Mouse (Mus musculus): ENCODE data around the gene Spata1. TPM values are rescaled to one million over a fixed set of nuclear protein-coding genes. Genes with fewer than 3 reads are reported as not detected.
A peak's percentile ranks its signal among the peaks of the same experiment; 100 is the strongest.

Spata1 gene
- polyA plus RNA-seq, 1 experiment from 2014 or later: 0.62 TPM

- under 1% methylated on average over 54 of the region's 57 CpGs for WGBS (ENCODE audit: insufficient replicate concordance)
- ATAC-seq: peak; percentile 53
These were observed 653 bp upstream of the Spata1 start for GRCm38 (mm10) chr3:146500003-146500809.

DNA sequence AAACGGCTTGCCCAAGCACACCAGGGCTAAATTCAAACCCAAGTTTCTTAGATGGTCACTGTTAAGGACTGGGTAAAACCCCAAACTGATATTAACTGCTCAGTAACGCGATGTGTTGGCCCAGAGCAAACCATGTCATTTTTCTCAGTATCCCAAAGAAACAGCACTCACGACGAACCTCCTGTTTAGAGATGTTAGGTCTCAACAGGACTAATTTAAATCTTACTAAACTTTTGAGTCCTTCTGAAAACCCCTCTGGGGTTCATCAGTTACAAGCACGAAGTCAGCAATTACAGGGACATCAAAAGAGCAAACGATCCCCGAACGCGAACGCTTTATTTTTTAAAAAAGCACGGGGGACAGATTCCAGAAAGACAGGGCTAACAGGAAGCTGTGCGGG, 564 bp downstream of the Spata1 start:
- Histone ChIP-seq H3K27me3 (ENCODE audit: insufficient read depth, low read length) (no peaks in the 10 kb centered on the region), H3K36me3 (replicated peaks; ENCODE audit: insufficient read depth, low read length) (peaks cover 10% of the 10 kb centered on the region), H3K9ac (replicated peaks) (peak overlapping the region; percentile 94), H3K4me3 (ENCODE audit: low read depth, low read length) (peak overlapping the region; percentile 79), H3K27ac (ENCODE audit: low read depth) (peak overlapping the region; percentile 97), H3K9me3 (ENCODE audit: low read length) (no peaks in the 10 kb centered on the region), H3K4me2 (ENCODE audit: low read depth, low read length) (peak overlapping the region; percentile 81), H3K4me1 (ENCODE audit: insufficient read depth) (peaks cover 26% of the 10 kb centered on the region)
- ATAC-seq: no peak
- TF ChIP-seq EP300 (IDR thresholded peaks at IDR 0.05; ENCODE audit: low read depth) (no peak), CTCF (IDR thresholded peaks at IDR 0.05; ENCODE audit: low read depth) (no peak)
- DNase-seq: no peak
- WGBS (ENCODE audit: insufficient replicate concordance): 3% methylated on average over 13 of the region's 13 CpGs

More at GRCm38 (mm10) chr3:146500003-146500809, 653 bp upstream of the Spata1 start:
- H3K9me3 ChIP-seq (ENCODE audit: low read length): no peaks in the 10 kb centered on the region
- H3K4me1 ChIP-seq (ENCODE audit: insufficient read depth): peaks cover 26% of the 10 kb centered on the region
- TF ChIP-seq EP300 (IDR thresholded peaks at IDR 0.05; ENCODE audit: low read depth) (no peak), CTCF (IDR thresholded peaks at IDR 0.05; ENCODE audit: low read depth) (no peak)
- peaks cover 18% of the 10 kb centered on the region for H3K36me3 ChIP-seq (replicated peaks; ENCODE audit: insufficient read depth, low read length)
- peak overlapping the region; percentile 94 for H3K9ac ChIP-seq (replicated peaks)
- peak; percentile 72 for DNase-seq
- peak overlapping the region; percentile 97 for H3K27ac ChIP-seq (ENCODE audit: low read depth)
- H3K4me2 ChIP-seq (ENCODE audit: low read depth, low read length): peak overlapping the region; percentile 81
- H3K27me3 ChIP-seq (ENCODE audit: insufficient read depth, low read length): no peaks in the 10 kb centered on the region
- H3K4me3 ChIP-seq (ENCODE audit: low read depth, low read length): peak overlapping the region; percentile 79

DNA sequence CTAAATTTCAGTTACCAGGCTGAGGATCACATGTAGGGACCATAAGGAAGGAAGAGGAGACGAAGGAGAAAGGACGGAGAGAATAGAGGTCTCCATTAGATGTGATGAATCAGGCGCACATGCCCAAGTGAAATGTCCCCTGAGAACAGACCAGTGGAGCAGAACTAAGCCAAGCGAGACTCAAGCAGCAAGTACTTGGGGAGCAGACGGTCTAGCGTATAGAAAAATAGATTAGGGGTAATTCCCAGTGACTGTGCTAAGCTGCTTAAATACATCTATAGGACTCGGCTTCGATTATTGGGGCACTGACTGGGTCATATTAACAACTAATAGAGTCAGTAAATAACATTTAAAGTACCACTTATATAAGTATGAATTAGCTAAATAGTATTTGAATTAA, 4.6 kb downstream of the Spata1 start:
- Histone ChIP-seq H3K9ac (replicated peaks) (no peak overlapping the region), H3K4me2 (ENCODE audit: low read depth, low read length) (no peak overlapping the region), H3K4me1 (ENCODE audit: insufficient read depth) (peaks cover 3% of the 10 kb centered on the region; the same call in 1 of the 2 replicates), H3K27me3 (ENCODE audit: insufficient read depth, low read length) (no peaks in the 10 kb centered on the region), H3K9me3 (ENCODE audit: low read length) (no peaks in the 10 kb centered on the region), H3K36me3 (replicated peaks; ENCODE audit: insufficient read depth, low read length) (no peaks in the 10 kb centered on the region), H3K4me3 (ENCODE audit: low read depth, low read length) (no peak overlapping the region), H3K27ac (ENCODE audit: low read depth) (no peak overlapping the region)
- TF ChIP-seq CTCF (IDR thresholded peaks at IDR 0.05; ENCODE audit: low read depth): no peak
- DNase-seq (no peak), ATAC-seq (no peak)
- WGBS (ENCODE audit: insufficient replicate concordance): 81% methylated on average over 8 of the region's 8 CpGs

DNA sequence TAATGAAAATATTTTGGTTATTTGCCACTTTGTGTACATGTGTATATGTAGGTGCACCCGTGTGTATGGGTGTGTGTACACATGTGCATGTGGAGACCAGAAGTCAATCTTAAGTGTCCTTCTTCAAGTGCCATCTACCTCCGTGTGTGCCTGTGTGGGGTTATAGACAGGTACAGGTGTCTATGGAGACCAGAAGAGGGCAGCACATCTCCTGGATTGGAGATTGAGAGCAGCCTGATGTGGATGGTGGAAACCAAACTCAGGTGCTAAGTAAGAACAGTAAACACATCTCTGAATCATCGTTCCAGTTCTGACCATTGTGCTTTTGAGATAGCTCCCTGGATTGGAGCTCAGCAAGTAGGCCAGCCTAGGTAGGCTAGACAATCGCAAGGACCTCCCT, 13.1 kb downstream of the Spata1 start:
- WGBS (ENCODE audit: insufficient replicate concordance): 83% methylated on average over 4 of the region's 4 CpGs
- no peaks in the 10 kb centered on the region for H3K4me1 ChIP-seq (ENCODE audit: insufficient read depth)
- no peaks in the 10 kb centered on the region for H3K9me3 ChIP-seq (ENCODE audit: low read length)
- H3K4me3 ChIP-seq (ENCODE audit: low read depth, low read length): no peak overlapping the region
- H3K9ac ChIP-seq (replicated peaks): no peak overlapping the region
- H3K36me3 ChIP-seq (replicated peaks; ENCODE audit: insufficient read depth, low read length): no peaks in the 10 kb centered on the region
- H3K27ac ChIP-seq (ENCODE audit: low read depth): no peak overlapping the region
- ATAC-seq: no peak
- H3K4me2 ChIP-seq (ENCODE audit: low read depth, low read length): no peak overlapping the region
- DNase-seq: no peak
- no peak for TF ChIP-seq EP300 (IDR thresholded peaks at IDR 0.05; ENCODE audit: low read depth)
- peak; percentile 45 for TF ChIP-seq CTCF (IDR thresholded peaks at IDR 0.05; ENCODE audit: low read depth)
- H3K27me3 ChIP-seq (ENCODE audit: insufficient read depth, low read length): no peaks in the 10 kb centered on the region

- no peak for TF ChIP-seq CTCF (IDR thresholded peaks at IDR 0.05; ENCODE audit: low read depth)
- no peak for TF ChIP-seq EP300 (IDR thresholded peaks at IDR 0.05; ENCODE audit: low read depth)
These were observed 17.5 kb downstream of the Spata1 start for GRCm38 (mm10) chr3:146482044-146482443.

DNA sequence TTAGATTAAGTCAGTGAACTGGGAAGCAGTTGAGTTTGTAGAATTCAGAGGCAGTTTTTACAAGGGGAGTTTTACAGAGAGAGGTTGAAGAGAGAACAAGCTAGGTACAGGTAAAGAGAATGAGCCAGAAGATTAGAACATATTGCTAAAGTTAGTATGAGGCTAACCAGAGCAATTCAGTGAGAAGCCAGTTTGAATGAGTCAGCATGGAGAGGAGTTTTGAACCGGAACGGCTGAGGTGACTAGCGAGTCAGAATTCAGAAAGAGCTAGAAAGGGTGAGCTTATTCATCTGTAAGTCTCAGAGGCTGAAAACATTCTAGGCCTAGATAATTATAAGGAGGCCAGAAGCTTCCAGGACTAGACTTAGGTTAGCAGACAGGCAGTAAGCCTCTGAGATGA, 25.1 kb downstream of the Spata1 start:
- ATAC-seq: no peak
- H3K9me3 ChIP-seq (ENCODE audit: low read length): no peaks in the 10 kb centered on the region
- no peak overlapping the region for H3K4me2 ChIP-seq (ENCODE audit: low read depth, low read length)
- no peak overlapping the region for H3K4me3 ChIP-seq (ENCODE audit: low read depth, low read length)
- WGBS (ENCODE audit: insufficient replicate concordance): 85% methylated on average over 3 of the region's 3 CpGs
- TF ChIP-seq EP300 (IDR thresholded peaks at IDR 0.05; ENCODE audit: low read depth): no peak
- no peak for DNase-seq
- no peaks in the 10 kb centered on the region for H3K36me3 ChIP-seq (replicated peaks; ENCODE audit: insufficient read depth, low read length)
- no peaks in the 10 kb centered on the region for H3K4me1 ChIP-seq (ENCODE audit: insufficient read depth)
- no peak overlapping the region for H3K9ac ChIP-seq (replicated peaks)
- no peak overlapping the region for H3K27ac ChIP-seq (ENCODE audit: low read depth)
- no peaks in the 10 kb centered on the region for H3K27me3 ChIP-seq (ENCODE audit: insufficient read depth, low read length)

More at GRCm38 (mm10) chr3:146482044-146482443, 17.5 kb downstream of the Spata1 start:
- no peak overlapping the region for H3K4me3 ChIP-seq (ENCODE audit: low read depth, low read length)
- H3K9me3 ChIP-seq (ENCODE audit: low read length): no peaks in the 10 kb centered on the region
- DNase-seq (no peak), ATAC-seq (no peak)
- H3K9ac ChIP-seq (replicated peaks): no peak overlapping the region
- 65% methylated on average over 2 of the region's 2 CpGs for WGBS (ENCODE audit: insufficient replicate concordance)
- H3K27ac ChIP-seq (ENCODE audit: low read depth): no peak overlapping the region
- H3K27me3 ChIP-seq (ENCODE audit: insufficient read depth, low read length): no peaks in the 10 kb centered on the region
- no peaks in the 10 kb centered on the region for H3K4me1 ChIP-seq (ENCODE audit: insufficient read depth)
- no peak overlapping the region for H3K4me2 ChIP-seq (ENCODE audit: low read depth, low read length)
- H3K36me3 ChIP-seq (replicated peaks; ENCODE audit: insufficient read depth, low read length): no peaks in the 10 kb centered on the region

Data from liver, postnatal 0 days (tissue).